Mouse (Mus musculus) kidney, adult 2 months (tissue): ENCODE data around the gene U2af2.

Source experiments
- CTCF ChIP-seq: fragments of 200-500 bp; conservative IDR thresholded peaks from 2 replicates; pipeline ENCODE4 v1.5.1; 2011; ENCODE audit warnings: low read depth, mild to moderate bottlenecking, control low read depth, low read length, moderate library complexity, mixed read lengths; ENCODE audit not compliant: insufficient read depth, insufficient read length
- POLR2A ChIP-seq: fragments of 200-500 bp; IDR thresholded peaks from one replicate; pipeline ENCODE4 v1.6.1; 2011; ENCODE audit warnings: low read depth, low read length, control low read depth

DNA sequence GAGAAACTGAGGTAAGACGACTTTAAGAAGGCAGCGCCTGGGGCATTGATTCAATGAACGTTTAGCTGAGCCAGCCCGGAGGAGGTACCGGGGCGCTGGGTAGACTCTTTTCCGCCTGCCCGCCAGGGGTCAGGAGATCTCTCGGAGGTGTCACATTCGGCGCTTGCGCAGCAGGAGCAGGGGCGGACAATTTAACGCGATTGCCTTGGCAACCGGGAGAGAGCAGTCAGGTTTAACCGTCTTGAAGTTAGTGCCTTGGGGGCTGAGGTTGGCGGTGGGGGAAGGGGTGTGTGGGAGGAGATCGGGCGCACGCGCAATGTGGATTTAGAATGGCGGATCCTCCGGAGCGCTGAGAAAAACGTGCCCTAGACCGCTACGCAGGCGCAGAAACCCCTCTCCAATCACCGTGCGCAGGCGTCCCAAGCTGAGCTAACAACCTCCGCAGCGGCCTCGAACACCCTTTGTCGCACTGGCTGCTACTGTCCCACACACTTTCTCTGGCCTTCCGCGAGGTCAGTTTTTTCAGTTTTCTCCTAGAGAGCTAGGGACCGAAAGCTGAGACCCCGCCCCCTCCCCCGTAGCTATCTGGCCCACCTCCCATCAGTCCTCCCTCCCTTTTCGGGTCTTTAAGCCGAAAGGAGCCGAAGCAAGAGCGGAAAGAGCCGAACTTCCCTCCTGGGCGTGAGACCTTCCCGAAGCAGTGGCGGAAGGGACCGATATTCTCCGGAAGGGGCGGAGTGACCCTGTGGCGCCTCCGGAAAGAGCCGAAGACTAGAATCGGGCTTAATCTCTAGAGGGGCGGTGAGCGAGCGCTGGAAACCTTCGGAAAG, 784 bp upstream of the U2af2 start:
- TF ChIP-seq CTCF: peak; percentile 60
- peak; percentile 30 for TF ChIP-seq POLR2A
